Mouse (Mus musculus) embryonic facial prominence, embryonic 14.5 days (tissue): ENCODE results near the gene Mapkapk5. TPM values are rescaled to one million over a fixed set of nuclear protein-coding genes. Genes with fewer than 3 reads are reported as not detected.

Experiments used
- ATAC-seq: fragments of 200-750 bp; cut with Nextera tagmentation; 2 replicates; pipeline ENCODE4 v1.8.0; 2017; ENCODE audit warnings: low read depth, moderate number of reproducible peaks, moderate TSS enrichment
- DNase-seq: peaks from one replicate; pipeline ENCODE4 v3.0.0-alpha.2; 2015; ENCODE audit warnings: low spot score
- H3K27ac ChIP-seq: fragments of 300-500 bp; sonication (generic); replicated peaks from 2 replicates; pipeline ENCODE4 v1.5.1; 2014; ENCODE audit warnings: low read depth, mild to moderate bottlenecking, low read length, moderate library complexity
- H3K27me3 ChIP-seq: fragments of 300-500 bp; sonication (generic); replicated peaks from 2 replicates; pipeline ENCODE4 v1.6.1; 2014; ENCODE audit warnings: low read length; ENCODE audit not compliant: control insufficient read depth, insufficient read depth
- H3K36me3 ChIP-seq: fragments of 300-500 bp; sonication (generic); 2 replicates; pipeline ENCODE4 v1.6.1; 2014; ENCODE audit warnings: low read length, mixed read lengths; ENCODE audit not compliant: control insufficient read depth, insufficient read depth
- H3K4me1 ChIP-seq: fragments of 300-500 bp; sonication (generic); 2 replicates; pipeline ENCODE4 v1.6.1; 2014; ENCODE audit warnings: antibody characterized with exemption, low read length; ENCODE audit not compliant: control insufficient read depth, insufficient read depth
- H3K4me2 ChIP-seq: fragments of 300-500 bp; sonication (generic); 2 replicates; pipeline ENCODE4 v1.6.1; 2014; ENCODE audit warnings: low read depth, mild to moderate bottlenecking, low read length, moderate library complexity, mixed read lengths
- H3K4me3 ChIP-seq: fragments of 300-500 bp; sonication (generic); 2 replicates; pipeline ENCODE4 v1.5.1; 2014; ENCODE audit warnings: low read depth, mild to moderate bottlenecking, low read length
- H3K9ac ChIP-seq: fragments of 300-500 bp; sonication (generic); 2 replicates; pipeline ENCODE4 v1.6.1; 2014; ENCODE audit warnings: low read depth, mild to moderate bottlenecking, low read length, moderate library complexity, mixed read lengths
- H3K9me3 ChIP-seq: fragments of 300-500 bp; sonication (generic); 2 replicates; pipeline ENCODE4 v1.6.1; 2016; ENCODE audit warnings: low read length; ENCODE audit not compliant: control insufficient read depth
- WGBS: fragments of 180-500 bp; shearing (Covaris S2); extraction: QIAGEN DNeasy Blood & Tissue Kit; methylation state at CpG from one replicate; pipeline ENCODE4 v1.1.7; 2014; 5-methylcytosine and 5-hydroxymethylcytosine counted together
- polyA plus RNA-seq: library from polyadenylated mRNA; unstranded; fragments of >200 nt; fragmentation: Nextera tagmentation; extraction: Ambion mirVana; gene quantifications from 2 replicates; pipeline ENCODE4 v1.2.1, GENCODE M21; 2014

Mapkapk5 gene
- polyA plus RNA-seq, 1 experiment from 2014 or later, result 46.5 TPM

DNA sequence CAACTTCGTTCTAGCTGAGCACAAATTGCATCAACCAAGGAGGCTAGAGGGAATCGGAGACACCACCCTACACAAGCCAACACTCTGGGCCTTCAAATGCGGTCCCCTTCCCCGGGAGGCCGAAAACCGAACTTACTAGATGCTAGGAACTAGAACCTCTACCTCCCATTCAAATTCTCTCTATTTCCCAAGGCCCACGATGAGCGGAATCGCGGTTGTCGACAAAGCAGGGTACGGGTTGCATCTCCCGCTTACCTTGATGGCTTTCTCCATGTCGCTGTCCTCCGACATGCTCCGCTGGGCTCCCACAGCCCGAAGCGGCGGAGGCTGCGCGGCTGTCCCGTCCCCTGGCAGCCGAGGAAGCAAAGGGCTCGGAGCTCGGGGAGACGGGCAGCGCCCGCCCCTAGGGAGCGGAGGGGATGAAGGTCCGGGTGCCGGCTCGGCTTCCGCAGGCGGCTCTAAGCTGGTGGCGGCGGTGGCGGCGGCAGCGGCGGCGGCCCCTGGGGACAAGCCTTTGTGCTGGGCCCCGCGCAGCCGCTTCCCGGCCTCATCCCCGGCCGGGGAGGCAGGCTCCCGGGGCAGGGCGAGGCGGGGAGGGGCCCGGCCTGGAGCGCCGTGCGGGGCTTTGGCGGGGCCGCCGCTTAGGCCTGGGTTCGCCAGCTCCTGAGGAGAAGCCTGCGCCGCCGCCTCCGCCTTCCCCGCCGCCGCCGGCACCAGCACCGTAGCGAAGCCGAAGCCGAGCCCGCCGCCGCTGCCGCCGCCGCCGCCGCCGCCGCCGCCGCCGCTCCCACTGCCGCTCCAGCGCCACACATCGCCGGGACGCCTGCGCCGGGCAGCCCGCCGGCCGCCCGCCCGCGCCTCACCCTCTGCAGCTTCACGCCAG lies 554 bp downstream of the Mapkapk5 start, which contains the start of the genes Adam1a and Gm42878:
TSS of gene Adam1a (minus strand) at position 573 of the 883 bp plus-strand sequence.
TSS of gene Gm42878 (minus strand) at position 573 of the 883 bp plus-strand sequence.
- 2% methylated on average over 25 of the region's 97 CpGs for WGBS
- peak; percentile 56 for ATAC-seq
- no peaks in the 10 kb centered on the region for H3K9me3 ChIP-seq

DNA sequence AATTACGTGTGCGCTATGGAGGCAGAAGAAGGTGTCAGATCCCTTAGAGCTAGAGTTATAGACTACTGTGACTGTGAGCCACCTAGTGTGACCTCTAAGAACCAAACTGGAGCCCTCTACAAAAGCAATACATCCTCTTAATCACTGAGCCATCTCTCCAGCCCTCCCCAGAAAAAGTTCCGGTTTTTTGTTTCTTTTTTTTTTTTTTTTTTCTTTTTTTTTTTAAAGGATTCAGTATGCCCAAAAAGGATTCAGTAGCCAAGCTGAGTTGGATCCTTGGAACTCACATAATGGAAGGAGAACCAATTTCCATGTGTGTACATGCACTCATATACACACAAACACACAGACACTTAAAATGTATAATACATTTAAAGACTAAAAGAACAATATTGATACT lies 2.3 kb downstream of the Mapkapk5 start:
- 82% methylated on average over 3 of the region's 3 CpGs for WGBS
- ATAC-seq (no peak), DNase-seq (no peak)
- H3K27me3 ChIP-seq, result no peaks in the 10 kb centered on the region
- peaks cover 7% of the 10 kb centered on the region; the same call in 1 of the 2 replicates for H3K36me3 ChIP-seq
- H3K4me1 ChIP-seq, result peaks cover 14% of the 10 kb centered on the region; the same call in 1 of the 2 replicates
- no peak overlapping the region for H3K4me2 ChIP-seq
- H3K9me3 ChIP-seq, result no peaks in the 10 kb centered on the region
- H3K9ac ChIP-seq, result no peak overlapping the region
- H3K27ac ChIP-seq, result no peak overlapping the region
- no peak overlapping the region for H3K4me3 ChIP-seq

More for the DNA sequence above, 554 bp downstream of the Mapkapk5 start, which contains the start of the genes Adam1a and Gm42878:
- H3K36me3 ChIP-seq, result no peaks in the 10 kb centered on the region
- peak within 1 kb of the TSS; percentile 96 for H3K27ac ChIP-seq
- H3K9ac ChIP-seq, result peak within 1 kb of the TSS; percentile 96
- H3K4me1 ChIP-seq, result peaks cover 14% of the 10 kb centered on the region; the same call in 1 of the 2 replicates
- peak within 1 kb of the TSS; percentile 97 for H3K4me3 ChIP-seq
- H3K4me2 ChIP-seq, result peak within 1 kb of the TSS; percentile 82
- peak; percentile 15 for DNase-seq
- no peaks in the 10 kb centered on the region for H3K27me3 ChIP-seq

GRCm38 (mm10) chr5:121541235-121541634 lies 4.5 kb downstream of the Mapkapk5 start:
- H3K36me3 ChIP-seq, result peaks cover 27% of the 10 kb centered on the region
- no peak overlapping the region for H3K4me2 ChIP-seq
- ATAC-seq (no peak), DNase-seq (no peak)
- H3K9me3 ChIP-seq, result no peaks in the 10 kb centered on the region
- 88% methylated on average over 7 of the region's 7 CpGs for WGBS
- H3K27ac ChIP-seq, result no peak overlapping the region
- no peaks in the 10 kb centered on the region for H3K27me3 ChIP-seq
- H3K4me1 ChIP-seq, result peaks cover 14% of the 10 kb centered on the region; the same call in 1 of the 2 replicates
- H3K4me3 ChIP-seq, result no peak overlapping the region
- H3K9ac ChIP-seq, result no peak overlapping the region

DNA sequence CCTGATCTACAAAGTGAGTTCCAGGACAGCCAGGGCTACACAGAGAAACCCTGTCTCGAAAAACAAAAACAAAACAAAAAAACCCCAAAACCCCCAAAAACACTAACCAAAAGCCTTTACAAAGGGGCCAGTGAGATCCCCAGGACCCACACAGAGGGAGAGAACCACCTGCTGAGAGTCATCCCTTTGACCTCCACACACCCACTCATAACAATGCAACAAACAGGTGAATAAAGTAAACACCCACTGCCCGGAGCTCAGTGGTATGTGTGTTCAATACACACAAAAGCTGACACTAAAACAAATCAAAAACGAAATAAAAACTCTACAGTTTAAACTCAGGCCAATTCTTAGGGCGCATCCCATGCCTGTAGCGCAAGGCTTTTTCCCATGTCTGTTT lies 5.6 kb downstream of the Mapkapk5 start:
- Histone ChIP-seq H3K9me3 (no peaks in the 10 kb centered on the region), H3K4me1 (peaks cover 14% of the 10 kb centered on the region; the same call in 1 of the 2 replicates), H3K4me3 (no peak overlapping the region), H3K36me3 (peaks cover 38% of the 10 kb centered on the region), H3K27ac (no peak overlapping the region), H3K27me3 (no peaks in the 10 kb centered on the region), H3K4me2 (no peak overlapping the region), H3K9ac (no peak overlapping the region)
- ATAC-seq, result no peak
- no peak for DNase-seq
- 92% methylated on average over 5 of the region's 5 CpGs for WGBS

GRCm38 (mm10) chr5:121537588-121537987 lies 8.1 kb downstream of the Mapkapk5 start:
- no peak for ATAC-seq

DNA sequence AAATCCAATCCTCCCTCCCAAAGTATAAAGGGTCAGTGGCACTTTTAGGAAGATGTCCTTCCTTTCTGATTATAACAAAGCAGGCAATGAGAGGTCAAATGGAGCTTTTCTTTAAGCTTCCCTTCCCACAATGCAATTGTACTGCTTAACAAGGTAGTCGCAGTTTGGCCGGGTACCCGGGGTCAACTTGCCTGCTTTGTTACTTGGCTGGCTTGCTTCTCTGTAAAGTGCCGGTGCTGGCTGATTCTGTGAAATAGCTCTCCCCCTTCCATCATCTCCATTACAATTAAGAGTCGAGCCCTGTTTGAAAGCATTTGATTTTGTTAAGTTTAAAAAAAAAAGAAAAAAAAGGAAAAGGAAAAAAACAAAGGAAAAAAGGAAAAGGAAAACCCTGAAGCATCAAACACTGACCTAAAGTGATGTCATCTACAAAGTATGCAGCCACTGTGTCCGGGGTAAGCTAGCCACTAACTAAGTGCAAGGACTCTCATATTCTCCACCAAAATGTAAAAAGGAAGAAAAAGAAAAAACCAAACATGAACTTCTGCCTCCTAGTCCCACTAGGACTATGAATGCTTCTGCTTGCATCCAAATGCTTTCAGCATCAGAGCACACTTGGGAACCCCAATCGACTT lies 8.7 kb downstream of the Mapkapk5 start:
- Histone ChIP-seq H3K27me3 (no peaks in the 10 kb centered on the region), H3K9ac (no peak overlapping the region), H3K4me3 (no peak overlapping the region), H3K27ac (no peak overlapping the region), H3K4me1 (no peaks in the 10 kb centered on the region), H3K36me3 (peaks cover 67% of the 10 kb centered on the region), H3K9me3 (no peaks in the 10 kb centered on the region), H3K4me2 (no peak overlapping the region)
- DNase-seq (no peak), ATAC-seq (no peak)
- 73% methylated on average over 7 of the region's 7 CpGs for WGBS

More at GRCm38 (mm10) chr5:121537588-121537987, 8.1 kb downstream of the Mapkapk5 start:
- Histone ChIP-seq H3K9me3 (no peaks in the 10 kb centered on the region), H3K4me2 (no peak overlapping the region), H3K4me1 (no peaks in the 10 kb centered on the region), H3K9ac (no peak overlapping the region), H3K36me3 (peaks cover 62% of the 10 kb centered on the region), H3K4me3 (no peak overlapping the region), H3K27ac (no peak overlapping the region), H3K27me3 (no peaks in the 10 kb centered on the region)
- WGBS, result 88% methylated on average over 2 of the region's 2 CpGs
- no peak for DNase-seq

DNA sequence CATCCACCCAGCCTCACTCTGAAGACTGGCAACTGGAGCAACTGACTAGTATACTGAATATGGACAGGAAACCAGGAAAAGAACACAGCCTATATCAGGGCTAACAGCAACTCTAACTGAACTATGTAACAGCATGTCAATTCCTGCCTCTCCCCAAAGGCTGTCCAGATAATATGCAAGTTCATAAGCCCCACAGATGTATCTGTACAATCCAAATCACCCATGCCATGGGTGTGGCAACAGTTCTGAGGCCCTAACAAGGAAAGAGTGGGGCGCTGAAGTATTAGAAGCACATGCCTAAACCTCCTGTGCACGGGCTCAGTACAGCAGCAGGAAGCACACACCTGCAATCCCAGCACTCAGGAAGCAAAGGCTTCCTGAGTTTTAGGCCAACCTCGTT lies 10.6 kb downstream of the Mapkapk5 start:
- peaks cover 85% of the 10 kb centered on the region for H3K36me3 ChIP-seq
- no peak for ATAC-seq

DNA sequence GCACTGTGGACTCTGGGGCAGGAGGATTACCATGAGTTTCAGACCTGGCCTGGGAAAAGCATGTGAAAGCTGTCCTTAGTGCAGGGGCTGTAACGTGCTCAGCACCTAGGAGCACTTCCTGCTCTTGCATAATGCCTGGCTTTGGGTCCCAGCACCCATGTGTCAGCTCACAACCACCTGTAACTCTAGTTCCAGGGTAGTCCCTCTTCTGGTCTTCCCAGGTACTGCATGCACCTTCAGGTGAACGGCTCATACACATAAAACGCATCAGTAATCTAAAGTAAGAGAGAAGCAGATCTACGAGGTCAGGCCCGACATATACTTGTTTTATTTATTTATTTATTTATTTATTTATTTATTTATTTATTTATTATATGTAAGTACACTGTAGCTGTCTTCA lies 11.2 kb downstream of the Mapkapk5 start:
- H3K4me2 ChIP-seq, result no peak overlapping the region
- peaks cover 89% of the 10 kb centered on the region for H3K36me3 ChIP-seq
- H3K9ac ChIP-seq, result no peak overlapping the region
- ATAC-seq (no peak), DNase-seq (no peak)
- no peak overlapping the region for H3K27ac ChIP-seq
- no peaks in the 10 kb centered on the region for H3K4me1 ChIP-seq
- no peak overlapping the region for H3K4me3 ChIP-seq
- 96% methylated on average over 5 of the region's 5 CpGs for WGBS
- no peaks in the 10 kb centered on the region for H3K27me3 ChIP-seq
- no peaks in the 10 kb centered on the region for H3K9me3 ChIP-seq

More for the DNA sequence above, 10.6 kb downstream of the Mapkapk5 start:
- Histone ChIP-seq H3K27me3 (no peaks in the 10 kb centered on the region), H3K27ac (no peak overlapping the region), H3K9ac (no peak overlapping the region), H3K4me1 (no peaks in the 10 kb centered on the region), H3K4me3 (no peak overlapping the region), H3K4me2 (no peak overlapping the region), H3K9me3 (no peaks in the 10 kb centered on the region)
- 80% methylated on average over 3 of the region's 3 CpGs for WGBS
- no peak for DNase-seq
